Mouse (Mus musculus): ENCODE data around the gene Npas3.

Gene Npas3

GRCm38 (mm10) chr12:54101307-54101870, 852.9 kb downstream of the Npas3 start:
- DNase-seq (ENCODE audit: extremely low read depth, insufficient read length, low spot score) = no peak

- no peak for DNase-seq (ENCODE audit: extremely low read depth, insufficient read length, low spot score)
Measured at GRCm38 (mm10) chr12:54102500-54102899, 854.0 kb downstream of the Npas3 start.

- no peak for DNase-seq (ENCODE audit: extremely low read depth, insufficient read length, low spot score)
Measured at GRCm38 (mm10) chr12:54105531-54105930, 857.1 kb downstream of the Npas3 start.

DNA sequence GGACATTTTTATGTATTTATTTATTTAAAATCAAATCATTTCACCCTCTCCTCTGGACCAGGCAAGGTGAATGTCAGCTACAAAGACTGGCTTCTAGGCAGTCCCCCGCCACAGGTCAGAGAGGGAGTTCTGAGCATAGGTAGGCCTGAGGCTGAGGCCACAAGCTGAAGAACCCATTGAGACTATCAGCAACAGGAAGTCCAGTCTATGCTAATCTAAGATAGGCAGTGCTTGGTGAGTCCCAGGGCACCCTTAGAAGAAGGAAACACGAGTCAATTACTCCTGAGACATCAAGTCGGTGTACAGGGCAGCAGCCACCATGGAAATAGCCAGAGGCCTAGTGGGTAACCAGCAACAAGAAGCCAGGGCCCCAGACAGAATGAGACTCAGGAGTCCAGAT, 857.5 kb downstream of the Npas3 start:
- no peak for DNase-seq (ENCODE audit: extremely low read depth, insufficient read length, low spot score)

GRCm38 (mm10) chr12:54110342-54110741, 861.9 kb downstream of the Npas3 start:
- DNase-seq (ENCODE audit: extremely low read depth, insufficient read length, low spot score) = no peak

GRCm38 (mm10) chr12:54110930-54111329, 862.5 kb downstream of the Npas3 start:
- no peak for DNase-seq (ENCODE audit: extremely low read depth, insufficient read length, low spot score)

- DNase-seq (ENCODE audit: extremely low read depth, insufficient read length, low spot score) = no peak
Measured at GRCm38 (mm10) chr12:54120386-54120785, 871.9 kb downstream of the Npas3 start.

- no peak for DNase-seq (ENCODE audit: extremely low read depth, insufficient read length, low spot score)
Measured at GRCm38 (mm10) chr12:54121286-54121685, 872.8 kb downstream of the Npas3 start.

Data from 3134 (cell line).